Comparison of ENCODE assay signal across 8 mouse cellular contexts in genomic region chr13:17805614-17805975, GRCm38 (mm10). TPM values are rescaled to one million over a fixed set of nuclear protein-coding genes. Genes with fewer than 3 reads are reported as not detected.
A peak's percentile ranks its signal among the peaks of the same experiment; 100 is the strongest.
DNase-seq lines count a peak whose midpoint lies in the region; ATAC-seq and TF ChIP-seq lines count a peak whose summit lies in the region.

No protein-coding gene starts in this region.

- no peaks in the 10 kb centered on the region for H3K27me3 ChIP-seq in heart, embryonic 11.5 days (ENCODE audit: control insufficient read depth, insufficient read depth, low read length)
- H3K27me3 ChIP-seq in forebrain, embryonic 13.5 days, result no peaks in the 10 kb centered on the region
- no peaks in the 10 kb centered on the region for H3K27me3 ChIP-seq in liver, embryonic 14.5 days (ENCODE audit: control insufficient read depth, insufficient read depth, low read length)

- H3K36me3 ChIP-seq in heart, embryonic 11.5 days (ENCODE audit: control insufficient read depth, insufficient read depth, low read length), result no peaks in the 10 kb centered on the region
- H3K36me3 ChIP-seq in forebrain, embryonic 13.5 days (ENCODE audit: poor library complexity, severe bottlenecking), result no peaks in the 10 kb centered on the region
- H3K36me3 ChIP-seq in liver, embryonic 14.5 days (replicated peaks; ENCODE audit: control insufficient read depth, insufficient read depth, low read depth), result peaks cover 2% of the 10 kb centered on the region

- no peak for TF ChIP-seq CTCF in liver, embryonic 14.5 days (IDR thresholded peaks at IDR 0.05; ENCODE audit: low read depth)

- ATAC-seq in heart, embryonic 11.5 days (replicated peaks; ENCODE audit: insufficient number of reproducible peaks, low FRiP score, low TSS enrichment), result 0 out of 2 replicates have a peak, but pooled peaks have one; percentile 2
- ATAC-seq in CD4-positive, CD25-positive, alpha-beta regulatory T cell, adult 4 months, result peak; percentile 26
- ATAC-seq in forebrain, embryonic 13.5 days, result no peak
- ATAC-seq in liver, embryonic 14.5 days (ENCODE audit: insufficient read depth), result peak; percentile 2; the same call in 1 of the 2 replicates

- H3K27ac ChIP-seq in heart, embryonic 11.5 days (ENCODE audit: low read depth, low read length), result peak overlapping the region; percentile 99
- H3K27ac ChIP-seq in forebrain, embryonic 13.5 days, result peak overlapping the region; percentile 97
- peak overlapping the region; percentile 60 for H3K27ac ChIP-seq in liver, embryonic 14.5 days

- no peak for DNase-seq in heart, postnatal 14 days
- peak in 1 of 3 experiments; percentile 2 for DNase-seq in liver, embryonic 14.5 days (ENCODE audit: low read depth in 3 of 3, low spot score in 3 of 3)
- no peak for DNase-seq in cerebellum, adult 8-10 months
- no peak for DNase-seq in urinary bladder, adult 2 months (ENCODE audit: low spot score)
- no peak for DNase-seq in B cell, adult 2 months

- peaks cover 2% of the 10 kb centered on the region; the same call in 1 of the 2 replicates for H3K4me1 ChIP-seq in heart, embryonic 11.5 days (ENCODE audit: control insufficient read depth, insufficient read depth, low read length)
- H3K4me1 ChIP-seq in forebrain, embryonic 13.5 days, result peaks cover 24% of the 10 kb centered on the region
- H3K4me1 ChIP-seq in liver, embryonic 14.5 days (replicated peaks; ENCODE audit: control insufficient read depth in 2 of 2, insufficient read depth in 2 of 2, low read length in 1 of 2), result peaks cover 3 to 7% of the 10 kb centered on the region in 2 experiments

- TF ChIP-seq EP300 in liver, embryonic 14.5 days (IDR thresholded peaks at IDR 0.05; ENCODE audit: low read depth), result no peak

- H3K9me3 ChIP-seq in heart, embryonic 11.5 days (replicated peaks; ENCODE audit: control insufficient read depth, low read length), result no peaks in the 10 kb centered on the region
- no peaks in the 10 kb centered on the region for H3K9me3 ChIP-seq in forebrain, embryonic 13.5 days (replicated peaks)
- no peaks in the 10 kb centered on the region for H3K9me3 ChIP-seq in liver, embryonic 14.5 days (ENCODE audit: control insufficient read depth, low read length)

- peak overlapping the region; percentile 78 for H3K9ac ChIP-seq in heart, embryonic 11.5 days (ENCODE audit: low read depth, low read length)
- peak overlapping the region; percentile 97 for H3K9ac ChIP-seq in forebrain, embryonic 13.5 days
- H3K9ac ChIP-seq in liver, embryonic 14.5 days (replicated peaks), result peak overlapping the region; percentile 74

- WGBS in heart, embryonic 11.5 days (ENCODE audit: insufficient replicate concordance), result 1% methylated on average over 14 of the region's 14 CpGs
- WGBS in forebrain, embryonic 13.5 days, result under 1% methylated on average over 14 of the region's 14 CpGs
- 0% methylated on average over 14 of the region's 14 CpGs for WGBS in liver, embryonic 14.5 days (ENCODE audit: insufficient replicate concordance)

- peak overlapping the region; percentile 99 for H3K4me3 ChIP-seq in heart, embryonic 11.5 days (ENCODE audit: low read depth, low read length)
- peak overlapping the region; percentile 99 for H3K4me3 ChIP-seq in forebrain, embryonic 13.5 days
- peak overlapping the region; percentile 89 to 100 for H3K4me3 ChIP-seq in liver, embryonic 14.5 days (ENCODE audit: insufficient read depth in 1 of 2, low read depth in 2 of 2, low read length in 2 of 2)

- intact Hi-C loops in heart, postnatal 14 days (cut with DNase I), result loop anchor here (2.0 to 10.0 kb wide), 2 partner anchors 111 to 909 kb away; partner anchors contain the start of genes Mplkip, Sugct and Vps41

- H3K4me2 ChIP-seq in heart, embryonic 11.5 days, result peak overlapping the region; percentile 69
- H3K4me2 ChIP-seq in forebrain, embryonic 13.5 days, result peak overlapping the region; percentile 83
- peak overlapping the region; percentile 90 for H3K4me2 ChIP-seq in liver, embryonic 14.5 days (ENCODE audit: low read depth)

RNA-seq across cellular contexts. Expression of gene Cdk13, which starts 0.7 kb away (rescaled TPM):
- polyA plus RNA-seq in heart, embryonic 11.5 days (2014; fragmentation: Nextera tagmentation; extraction: Ambion mirVana), result 10.5 and 18.0 TPM in 2 replicates
- total RNA-seq in heart, postnatal 14 days (2021), result 10 to 100 TPM; 30.6 to 30.7 TPM
- polyA plus RNA-seq in CD4-positive, CD25-positive, alpha-beta regulatory T cell, adult 4 months (2017; shearing (Covaris generic)), result 10 to 100 TPM; 26.7 to 28.0 TPM
- 15.0 and 16.6 TPM in 2 replicates for polyA plus RNA-seq in forebrain, embryonic 13.5 days (2015; fragmentation: Nextera tagmentation; extraction: Ambion mirVana)
- 9.3 and 10.5 TPM in 2 replicates for polyA plus RNA-seq in liver, embryonic 14.5 days (2012; rRNA removed)
- polyA plus RNA-seq in liver, embryonic 14.5 days (2014; fragmentation: Nextera tagmentation; extraction: Ambion mirVana), result 5.7 and 7.5 TPM in 2 replicates
- 23.9 and 27.8 TPM in 2 replicates for polyA plus RNA-seq in urinary bladder, adult 2 months (2012; rRNA removed)
